Mouse (Mus musculus): Measurements from ENCODE around the gene Gstt1.
A peak's percentile ranks its signal among the peaks of the same experiment; 100 is the strongest.

Gene Gstt1

DNA sequence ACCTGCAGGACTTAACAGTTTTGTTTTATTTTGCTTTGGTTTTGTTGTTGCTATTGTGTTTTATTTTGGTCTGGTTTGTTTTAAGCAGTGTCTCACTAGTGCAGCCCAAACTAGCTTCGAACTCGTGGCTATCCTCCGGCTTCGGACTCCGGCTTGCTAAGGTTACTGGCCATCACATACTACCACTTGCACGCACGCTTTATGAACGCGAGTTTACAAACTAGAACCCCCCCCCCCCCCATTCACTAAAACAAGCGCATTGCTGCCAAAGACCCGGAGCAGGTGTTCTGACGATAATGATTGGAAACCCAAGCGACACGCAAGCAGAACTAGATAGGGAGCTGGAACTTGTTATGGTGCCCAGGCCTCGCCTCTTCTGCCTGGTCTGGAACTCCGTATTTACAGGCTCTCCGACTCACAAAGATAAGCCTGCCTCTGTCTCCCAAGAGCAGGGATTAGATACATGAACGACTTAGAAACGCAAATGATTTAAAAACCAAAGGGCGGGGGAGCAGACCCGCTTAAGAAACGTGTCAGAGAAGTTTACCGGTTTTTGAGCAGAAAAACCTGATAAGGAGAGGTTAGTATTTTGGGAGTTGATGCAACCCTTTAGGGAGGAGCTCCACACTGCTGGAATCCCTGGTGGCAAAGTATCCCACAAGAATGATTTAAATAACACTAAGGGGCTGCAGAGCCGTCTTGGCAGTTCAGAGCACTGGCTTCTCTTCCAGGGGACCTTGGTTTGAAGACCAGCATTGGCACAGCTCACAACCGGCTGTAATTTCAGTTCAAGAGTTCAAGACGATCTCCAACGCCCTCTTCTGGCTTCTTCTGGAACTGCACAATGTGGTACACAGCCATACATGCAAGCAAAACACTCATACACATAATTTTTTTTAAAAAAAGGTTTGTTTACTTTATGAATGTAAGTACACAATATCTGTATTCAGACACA lies 33.6 kb downstream of the Gstt1 start:
- no peak for DNase-seq (ENCODE audit: low spot score in 2 of 2)

DNA sequence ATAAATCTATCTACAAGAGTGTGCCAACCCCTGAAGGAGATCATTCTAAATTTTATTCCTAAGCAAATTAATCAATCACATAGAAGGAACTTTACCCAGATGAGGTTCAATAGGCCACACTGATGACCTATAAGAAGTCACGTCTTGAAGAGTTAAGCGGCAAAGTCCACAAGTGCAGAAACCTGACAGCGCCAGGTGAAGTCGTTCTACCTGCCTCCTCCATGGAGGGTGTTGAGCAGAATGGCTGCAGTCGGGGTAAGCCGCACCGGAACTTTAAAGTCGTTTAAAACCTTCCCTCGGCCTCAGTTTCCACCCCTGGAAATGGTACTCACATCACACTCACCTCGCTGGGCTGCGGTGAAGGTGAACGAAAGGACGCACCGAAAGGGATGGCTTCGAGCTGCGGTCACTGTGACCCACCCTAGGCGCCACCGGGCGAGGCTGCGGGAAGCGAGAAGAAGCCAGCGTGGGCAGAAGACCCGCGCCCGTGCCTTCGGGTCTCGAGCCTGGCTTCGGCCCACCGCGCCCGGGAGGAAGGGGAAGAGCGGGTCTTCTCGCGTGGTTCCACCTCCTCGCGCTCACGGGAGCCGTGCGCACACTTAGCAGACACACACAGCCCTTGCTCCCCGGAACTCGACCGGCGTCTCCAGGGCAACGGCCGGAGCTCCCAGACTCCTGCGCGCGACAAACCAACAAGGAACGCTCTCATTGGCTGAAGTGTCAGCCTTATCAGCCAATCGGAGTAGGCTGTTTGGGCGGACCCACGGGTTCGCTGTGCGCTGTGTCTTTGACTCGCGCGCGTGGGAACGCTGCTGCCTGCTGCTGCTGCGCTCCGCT lies 34.5 kb downstream of the Gstt1 start, which contains the start of gene Cabin1:
Gene Cabin1 (minus strand): TSS at position 660 of the 837 bp plus-strand sequence.
- DNase-seq (ENCODE audit: low spot score in 2 of 2): peak; percentile 95 to 96

DNA sequence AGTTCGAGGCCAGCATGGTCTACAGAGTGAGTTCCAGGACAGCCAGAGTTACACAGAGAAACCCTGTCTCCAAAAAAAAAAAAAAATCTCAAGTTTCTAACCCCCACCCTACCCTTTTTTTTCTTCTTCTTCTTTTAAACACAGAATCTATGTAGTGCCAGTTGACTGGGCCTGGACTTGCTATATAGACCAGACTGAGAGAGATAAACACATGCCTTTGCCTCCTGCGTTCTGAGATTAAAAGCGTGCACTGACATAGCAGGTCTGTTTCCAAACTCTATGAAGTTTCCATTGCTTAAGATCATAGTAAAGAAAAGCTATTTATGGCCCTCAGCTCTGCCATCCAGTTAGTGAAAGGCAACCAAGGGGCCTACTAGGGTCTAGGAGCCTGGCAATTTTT lies 36.0 kb downstream of the Gstt1 start:
- no peak for DNase-seq (ENCODE audit: low spot score in 2 of 2)

DNA sequence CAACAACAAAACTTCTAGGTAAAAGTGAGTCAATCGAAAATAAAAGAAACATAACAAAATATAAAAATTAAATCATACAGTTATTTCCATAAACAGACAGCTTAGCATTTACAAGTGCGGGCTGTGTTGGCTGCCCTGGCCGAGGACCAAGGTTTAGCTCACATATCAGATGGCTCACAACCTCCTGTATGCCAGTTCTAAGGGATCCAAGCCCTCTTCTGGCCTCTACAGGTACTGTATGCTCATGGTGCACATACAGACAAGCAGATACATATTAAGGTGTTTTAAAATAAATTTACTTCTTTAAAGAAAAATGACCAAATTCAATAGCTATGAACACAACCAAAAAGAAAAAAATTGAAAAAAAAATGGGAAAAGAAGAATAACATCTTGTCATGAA lies 38.1 kb downstream of the Gstt1 start:
- no peak for DNase-seq (ENCODE audit: low spot score in 2 of 2)

DNA sequence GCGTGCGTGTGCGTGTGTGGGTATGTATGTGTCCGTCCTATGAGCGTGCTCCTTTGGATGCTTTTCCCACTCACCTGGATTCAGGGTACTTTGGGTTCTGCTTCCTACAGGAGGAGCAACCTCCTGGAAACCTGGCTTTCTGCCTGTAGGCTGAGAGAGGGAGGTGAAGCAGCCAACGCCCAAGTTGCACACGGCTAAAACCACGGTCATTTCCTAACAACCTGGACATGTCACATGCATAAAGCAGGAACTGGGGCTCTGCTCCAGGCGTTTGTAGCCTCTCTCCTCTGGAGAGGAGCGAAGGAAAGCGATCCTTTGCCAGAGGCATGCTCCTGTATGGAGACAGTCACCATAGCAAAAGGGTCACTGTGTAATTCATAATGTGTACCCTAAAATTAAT lies 41.7 kb downstream of the Gstt1 start:
- DNase-seq (ENCODE audit: low spot score in 2 of 2): no peak

DNA sequence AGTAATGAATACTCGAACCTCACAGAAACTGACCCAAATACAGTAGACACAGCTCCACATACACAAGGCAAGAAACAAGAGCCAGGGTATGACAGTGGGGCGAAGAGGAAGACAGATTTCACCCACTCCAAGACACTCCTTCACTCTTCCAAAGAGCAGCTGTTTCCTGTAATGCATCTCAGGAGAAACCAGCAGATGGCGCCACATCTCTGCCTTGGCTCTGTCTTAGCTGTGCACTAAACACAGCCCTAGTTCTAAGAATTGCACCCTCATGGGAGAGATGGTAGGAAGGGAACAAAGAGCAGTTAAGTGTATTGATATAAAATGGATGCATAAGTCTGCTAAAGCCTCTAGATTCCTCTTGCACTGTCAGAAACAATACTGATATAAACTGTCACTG lies 54.4 kb downstream of the Gstt1 start:
- DNase-seq (ENCODE audit: low spot score in 2 of 2): peak; percentile 78 to 81

DNA sequence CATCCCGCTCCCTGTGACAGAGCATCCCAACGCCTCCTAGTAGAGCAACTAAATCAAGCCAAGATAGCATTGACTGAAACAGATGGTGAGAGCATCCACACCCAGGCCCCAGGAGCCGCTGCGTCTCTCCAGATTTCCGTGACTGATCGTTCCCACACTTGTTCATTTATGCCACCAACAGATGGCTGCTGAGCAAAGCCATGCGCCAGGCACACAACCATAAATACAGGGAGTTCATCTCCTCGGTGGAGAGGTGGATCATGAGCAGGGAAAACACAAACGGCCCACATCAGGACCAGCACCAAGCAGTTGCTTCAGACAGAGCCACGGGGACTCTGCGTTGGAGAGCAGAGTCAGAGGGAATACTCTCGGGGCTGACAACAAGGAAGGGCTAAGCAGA lies 55.0 kb downstream of the Gstt1 start:
- DNase-seq (ENCODE audit: low spot score in 2 of 2): peak; percentile 78 to 86

DNA sequence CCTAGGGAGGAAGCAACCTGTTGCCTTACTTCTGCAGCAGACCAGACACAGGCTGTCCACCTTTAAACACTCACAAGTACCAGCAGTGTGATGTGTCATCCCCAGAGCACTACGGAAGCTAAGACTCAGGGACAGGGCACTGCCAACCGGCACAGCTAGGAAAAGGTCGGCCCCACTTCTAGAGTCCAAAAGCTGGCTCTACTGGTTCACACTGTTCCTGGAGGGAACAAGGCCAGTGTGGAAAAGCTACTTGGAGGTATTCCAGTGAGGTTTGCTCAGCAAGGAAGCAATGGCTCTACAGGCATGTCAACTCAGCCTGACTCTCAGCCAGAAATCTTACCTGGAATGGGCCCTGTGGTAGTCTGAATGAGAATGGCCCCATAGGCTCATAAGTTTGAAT lies 57.5 kb downstream of the Gstt1 start:
- DNase-seq (ENCODE audit: low spot score in 2 of 2): no peak

Data from right cerebral cortex, postnatal 36 days (tissue).